Mouse (Mus musculus) cortical plate, adult 2 months (tissue): Measurements from ENCODE around the gene Eed.

ENCODE experiments used
- CTCF ChIP-seq: fragments of 200-500 bp; IDR thresholded peaks from 2 replicates; pipeline ENCODE4 v1.5.1; 2011; ENCODE audit warnings: mild to moderate bottlenecking, control low read depth, low read length; ENCODE audit not compliant: insufficient read depth; ENCODE audit errors: extremely low read depth
- POLR2A ChIP-seq: fragments of 200-500 bp; IDR thresholded peaks from 2 replicates; pipeline ENCODE4 v1.6.1; 2011; ENCODE audit warnings: mild to moderate bottlenecking, low read length, control low read depth; ENCODE audit not compliant: insufficient read depth; ENCODE audit errors: extremely low read depth

GRCm38 (mm10) chr7:89949403-89949802, 31.4 kb downstream of the Eed start:
- TF ChIP-seq POLR2A (no peak), CTCF (no peak)
